Mouse (Mus musculus): Measurements from ENCODE around the gene Rnase12. TPM values are rescaled to one million over a fixed set of nuclear protein-coding genes. Genes with fewer than 3 reads are reported as not detected.

Rnase12 gene
- polyA plus RNA-seq, 1 experiment from 2014 or later, result not detected

DNA sequence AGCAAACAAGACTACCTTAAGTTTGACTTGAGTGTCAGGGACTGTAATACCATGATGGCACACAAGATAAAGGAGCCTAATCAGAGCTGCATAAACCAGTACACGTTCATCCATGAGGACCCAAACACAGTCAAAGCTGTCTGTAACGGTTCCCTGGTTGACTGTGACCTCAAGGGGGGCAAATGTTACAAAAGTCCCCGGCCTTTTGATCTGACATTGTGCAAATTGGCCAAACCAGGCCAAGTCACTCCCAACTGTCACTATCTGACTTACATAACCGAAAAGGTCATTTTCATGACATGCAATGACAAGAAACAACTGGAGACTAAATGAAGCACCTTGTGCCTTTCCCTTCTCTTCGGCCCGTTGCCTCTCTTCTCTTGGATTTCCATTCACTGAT lies 47.9 kb downstream of the Rnase12 start:
- H3K9me3 ChIP-seq (ENCODE audit: control insufficient read depth, low read length), result no peaks in the 10 kb centered on the region

GRCm38 (mm10) chr14:51008781-51009180 lies 48.7 kb downstream of the Rnase12 start:
- Histone ChIP-seq H3K36me3 (ENCODE audit: control insufficient read depth, insufficient read depth, low read length) (no peaks in the 10 kb centered on the region), H3K27ac (ENCODE audit: low read depth, low read length) (no peak overlapping the region), H3K4me1 (ENCODE audit: control insufficient read depth, insufficient read depth, low read depth, low read length) (no peaks in the 10 kb centered on the region), H3K9me3 (ENCODE audit: control insufficient read depth, low read length) (no peaks in the 10 kb centered on the region), H3K9ac (ENCODE audit: low read depth, low read length) (no peak overlapping the region), H3K4me2 (ENCODE audit: low read length) (no peak overlapping the region), H3K4me3 (ENCODE audit: low read length) (no peak overlapping the region), H3K27me3 (replicated peaks; ENCODE audit: control insufficient read depth, insufficient read depth, low read length) (no peaks in the 10 kb centered on the region)
- ATAC-seq, result no peak
- 92% methylated on average over 4 of the region's 4 CpGs for WGBS

More for the DNA sequence above, 47.9 kb downstream of the Rnase12 start:
- Histone ChIP-seq H3K27me3 (replicated peaks; ENCODE audit: control insufficient read depth, insufficient read depth, low read length) (no peaks in the 10 kb centered on the region), H3K27ac (ENCODE audit: low read depth, low read length) (no peak overlapping the region), H3K36me3 (ENCODE audit: control insufficient read depth, insufficient read depth, low read length) (no peaks in the 10 kb centered on the region), H3K4me1 (ENCODE audit: control insufficient read depth, insufficient read depth, low read depth, low read length) (no peaks in the 10 kb centered on the region), H3K9ac (ENCODE audit: low read depth, low read length) (no peak overlapping the region), H3K4me2 (ENCODE audit: low read length) (no peak overlapping the region), H3K4me3 (ENCODE audit: low read length) (no peak overlapping the region)
- WGBS, result 84% methylated on average over 6 of the region's 6 CpGs
- no peak for ATAC-seq

GRCm38 (mm10) chr14:51007914-51008713 lies 49.3 kb downstream of the Rnase12 start:
- no peak; the same call in 1 of the 2 replicates for ATAC-seq
- no peak overlapping the region for H3K9ac ChIP-seq (ENCODE audit: low read depth, low read length)
- no peaks in the 10 kb centered on the region for H3K9me3 ChIP-seq (ENCODE audit: control insufficient read depth, low read length)
- H3K27me3 ChIP-seq (replicated peaks; ENCODE audit: control insufficient read depth, insufficient read depth, low read length), result no peaks in the 10 kb centered on the region
- no peaks in the 10 kb centered on the region for H3K4me1 ChIP-seq (ENCODE audit: control insufficient read depth, insufficient read depth, low read depth, low read length)
- H3K4me3 ChIP-seq (ENCODE audit: low read length), result no peak overlapping the region
- no peak overlapping the region for H3K4me2 ChIP-seq (ENCODE audit: low read length)
- no peak overlapping the region for H3K27ac ChIP-seq (ENCODE audit: low read depth, low read length)
- H3K36me3 ChIP-seq (ENCODE audit: control insufficient read depth, insufficient read depth, low read length), result no peaks in the 10 kb centered on the region
- 74% methylated on average over 13 of the region's 13 CpGs for WGBS

DNA sequence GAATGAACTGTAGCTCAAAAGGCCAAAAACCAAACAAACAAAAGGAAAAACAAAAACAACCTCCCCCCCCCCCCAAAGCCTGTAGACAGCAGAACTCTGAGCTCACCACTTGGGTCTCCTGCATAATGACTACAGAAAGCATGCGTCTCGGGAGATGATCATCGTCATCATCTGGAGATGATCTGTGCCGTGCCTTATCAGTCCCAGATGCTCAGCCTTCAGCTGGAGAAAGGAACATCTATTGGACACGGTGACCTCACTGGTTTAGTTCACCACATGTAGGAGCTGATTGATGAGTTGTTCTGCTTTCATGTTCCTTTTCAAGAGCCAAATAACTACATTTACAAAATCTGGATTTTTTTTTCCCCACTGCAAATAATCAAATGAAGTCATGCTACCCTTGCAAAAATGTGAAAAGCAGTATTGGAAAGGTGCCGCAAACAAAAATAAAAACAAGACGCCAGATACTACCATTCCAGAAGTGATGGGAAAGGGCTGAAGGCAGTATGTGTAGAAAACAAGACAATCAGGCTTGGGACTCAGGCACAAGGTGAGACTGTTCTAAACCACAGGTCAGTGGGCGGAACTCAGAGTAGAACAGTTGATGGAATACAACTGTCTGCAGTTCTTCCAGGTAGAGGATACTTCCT lies 50.2 kb downstream of the Rnase12 start, which contains the start of gene Rnase10:
Gene Rnase10, plus strand, starts transcription at position 600 of the 650 bp plus-strand sequence.
- no peak for ATAC-seq
- Histone ChIP-seq H3K9ac (ENCODE audit: low read depth, low read length) (no peak within 1 kb of the TSS), H3K27ac (ENCODE audit: low read depth, low read length) (no peak within 1 kb of the TSS), H3K4me3 (ENCODE audit: low read length) (no peak within 1 kb of the TSS), H3K4me2 (ENCODE audit: low read length) (no peak within 1 kb of the TSS), H3K27me3 (replicated peaks; ENCODE audit: control insufficient read depth, insufficient read depth, low read length) (no peaks in the 10 kb centered on the region), H3K4me1 (ENCODE audit: control insufficient read depth, insufficient read depth, low read depth, low read length) (no peaks in the 10 kb centered on the region), H3K9me3 (ENCODE audit: control insufficient read depth, low read length) (no peaks in the 10 kb centered on the region), H3K36me3 (ENCODE audit: control insufficient read depth, insufficient read depth, low read length) (no peaks in the 10 kb centered on the region)
- WGBS, result 84% methylated on average over 8 of the region's 8 CpGs

Other genes starting within 250 kb of the Rnase12 start
- gene Ccnb1ip1, start 249.9 kb downstream of the Rnase12 start, polyA plus RNA-seq (2015; fragmentation: Nextera tagmentation; extraction: Ambion mirVana), result not detected in 2 replicates
- 42.7 and 43.1 TPM in 2 replicates for gene Parp2, start 249.8 kb downstream of the Rnase12 start, polyA plus RNA-seq (2015; fragmentation: Nextera tagmentation; extraction: Ambion mirVana)
- 2.9 and 3.3 TPM in 2 replicates for gene Tep1, start 187.1 kb downstream of the Rnase12 start, polyA plus RNA-seq (2015; fragmentation: Nextera tagmentation; extraction: Ambion mirVana)
- gene Klhl33, start 160.2 kb downstream of the Rnase12 start, polyA plus RNA-seq (2015; fragmentation: Nextera tagmentation; extraction: Ambion mirVana), result 4.2 and 4.3 TPM in 2 replicates
- 110 and 111 TPM in 2 replicates for gene Osgep, start 132.8 kb downstream of the Rnase12 start, polyA plus RNA-seq (2015; fragmentation: Nextera tagmentation; extraction: Ambion mirVana)
- gene Apex1, start 132.7 kb downstream of the Rnase12 start, polyA plus RNA-seq (2015; fragmentation: Nextera tagmentation; extraction: Ambion mirVana), result 158 and 167 TPM in 2 replicates
- 104 and 113 TPM in 2 replicates for gene Pip4p1, start 126.8 kb downstream of the Rnase12 start, polyA plus RNA-seq (2015; fragmentation: Nextera tagmentation; extraction: Ambion mirVana)
- gene Pnp, start 126.6 kb downstream of the Rnase12 start, polyA plus RNA-seq (2015; fragmentation: Nextera tagmentation; extraction: Ambion mirVana), result 23.4 and 24.0 TPM in 2 replicates
- gene Gm49342, start 113.1 kb downstream of the Rnase12 start, polyA plus RNA-seq (2015; fragmentation: Nextera tagmentation; extraction: Ambion mirVana), result not detected in 2 replicates
- 0.56 and 0.98 TPM in 2 replicates for gene Pnp2, start 101.7 kb downstream of the Rnase12 start, polyA plus RNA-seq (2015; fragmentation: Nextera tagmentation; extraction: Ambion mirVana)
- 0.10 TPM in 2 replicates for gene Rnase10, start 49.9 kb downstream of the Rnase12 start, polyA plus RNA-seq (2015; fragmentation: Nextera tagmentation; extraction: Ambion mirVana)
- gene Rnase9, start 15.8 kb downstream of the Rnase12 start, polyA plus RNA-seq (2015; fragmentation: Nextera tagmentation; extraction: Ambion mirVana), result not detected in 2 replicates
- not detected in 2 replicates for gene Rnase11, start 7.5 kb downstream of the Rnase12 start, polyA plus RNA-seq (2015; fragmentation: Nextera tagmentation; extraction: Ambion mirVana)
- 0.03 TPM in 1 of 2 replicates, not detected in the other for gene Olfr750, start 16.8 kb upstream of the Rnase12 start, polyA plus RNA-seq (2015; fragmentation: Nextera tagmentation; extraction: Ambion mirVana)
- gene Rnase4, start 33.4 kb upstream of the Rnase12 start, polyA plus RNA-seq (2015; fragmentation: Nextera tagmentation; extraction: Ambion mirVana), result 18.2 and 19.8 TPM in 2 replicates
- 5.1 and 6.2 TPM in 2 replicates for gene Ang, start 33.5 kb upstream of the Rnase12 start, polyA plus RNA-seq (2015; fragmentation: Nextera tagmentation; extraction: Ambion mirVana)
- gene Eddm3b, start 56.8 kb upstream of the Rnase12 start, polyA plus RNA-seq (2015; fragmentation: Nextera tagmentation; extraction: Ambion mirVana), result not detected in 2 replicates
- gene Rnase6, start 66.2 kb upstream of the Rnase12 start, polyA plus RNA-seq (2015; fragmentation: Nextera tagmentation; extraction: Ambion mirVana), result 0.84 and 0.93 TPM in 2 replicates
- 0.84 and 0.96 TPM in 2 replicates for gene Rnase1, start 89.1 kb upstream of the Rnase12 start, polyA plus RNA-seq (2015; fragmentation: Nextera tagmentation; extraction: Ambion mirVana)
- not detected in 2 replicates for gene Rnase2b, start 104.6 kb upstream of the Rnase12 start, polyA plus RNA-seq (2015; fragmentation: Nextera tagmentation; extraction: Ambion mirVana)
- not detected in 2 replicates for gene Ang2, start 141.5 kb upstream of the Rnase12 start, polyA plus RNA-seq (2015; fragmentation: Nextera tagmentation; extraction: Ambion mirVana)
- not detected in 2 replicates for gene Ear14, start 145.7 kb upstream of the Rnase12 start, polyA plus RNA-seq (2015; fragmentation: Nextera tagmentation; extraction: Ambion mirVana)
- gene Rnase2a, start 198.5 kb upstream of the Rnase12 start, polyA plus RNA-seq (2015; fragmentation: Nextera tagmentation; extraction: Ambion mirVana), result not detected in 2 replicates

Measured in hindbrain, embryonic 16.5 days (tissue).